Mouse (Mus musculus) brain, adult 2 months (tissue): ENCODE measurements at regions not wholly inside any gene's neighbourhood (a gene's known extent, or its start where the extent isn't known, plus 50 kb on each side); places are given as distances from the start of the nearest gene placed in this dataset.

Experiments used
- DNase-seq: peaks from one replicate; pipeline ENCODE4 v3.0.0; 2011; ENCODE audit warnings: low read depth, low spot score

DNA sequence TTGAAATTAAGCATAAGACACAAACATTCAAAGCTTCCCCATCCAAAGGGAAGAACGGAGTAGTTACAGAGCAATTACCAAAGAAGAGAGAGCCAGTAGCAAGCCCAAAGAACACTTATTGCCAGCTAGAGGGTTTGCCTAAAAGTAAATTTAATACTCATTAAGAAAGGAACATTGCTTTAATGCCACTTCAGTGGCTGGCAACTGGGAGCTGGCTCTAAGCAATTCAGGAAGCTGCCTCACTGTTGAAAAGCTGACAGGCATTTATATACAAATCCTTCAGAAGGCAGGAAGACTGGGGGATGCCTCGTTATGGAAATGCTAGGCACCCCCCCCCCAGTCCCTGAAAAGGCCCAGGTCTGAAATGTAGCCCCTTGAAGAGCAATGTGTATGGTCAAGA, 310.6 kb upstream of the Id4 start:
- no peak for DNase-seq

DNA sequence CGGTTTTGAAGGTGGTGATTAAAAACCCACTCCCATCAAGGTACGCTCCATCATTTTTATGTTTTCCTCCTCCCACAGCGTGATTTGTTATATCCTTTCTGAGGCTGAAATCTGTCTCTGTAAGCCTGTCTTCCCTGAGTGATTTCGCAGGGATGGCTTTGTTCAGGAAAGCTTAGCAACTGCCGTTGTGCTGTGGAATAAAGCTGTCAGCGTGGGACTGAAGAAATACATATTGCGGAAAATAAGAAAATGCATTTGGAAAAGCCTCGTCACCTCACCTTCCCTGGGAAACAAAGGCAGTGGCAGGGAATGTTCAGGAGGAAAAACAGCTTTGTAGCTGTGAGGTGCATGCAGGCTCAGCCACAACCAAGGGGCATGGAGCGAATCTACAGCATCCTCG, 310.0 kb upstream of the Id4 start:
- peak; percentile 36 for DNase-seq

DNA sequence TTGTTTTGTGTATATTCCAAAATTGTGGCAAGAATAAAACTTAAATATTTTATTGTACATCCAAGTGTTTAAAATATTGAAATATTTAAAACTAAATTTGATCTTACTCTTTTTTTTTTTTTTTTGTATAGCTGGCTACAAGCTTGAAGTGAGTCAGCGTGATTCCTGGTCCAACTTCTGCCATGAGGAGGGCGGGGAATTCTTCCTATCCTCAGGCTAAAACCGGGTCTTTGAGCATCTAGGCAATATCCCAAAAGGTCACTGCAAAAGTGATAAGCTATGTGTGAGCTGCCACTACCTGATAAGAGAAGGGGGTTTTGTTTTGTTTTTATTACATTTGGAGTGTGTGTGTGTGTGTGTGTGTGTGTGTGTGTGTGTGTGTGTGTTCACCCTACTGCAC, 308.1 kb upstream of the Id4 start:
- DNase-seq, result no peak

DNA sequence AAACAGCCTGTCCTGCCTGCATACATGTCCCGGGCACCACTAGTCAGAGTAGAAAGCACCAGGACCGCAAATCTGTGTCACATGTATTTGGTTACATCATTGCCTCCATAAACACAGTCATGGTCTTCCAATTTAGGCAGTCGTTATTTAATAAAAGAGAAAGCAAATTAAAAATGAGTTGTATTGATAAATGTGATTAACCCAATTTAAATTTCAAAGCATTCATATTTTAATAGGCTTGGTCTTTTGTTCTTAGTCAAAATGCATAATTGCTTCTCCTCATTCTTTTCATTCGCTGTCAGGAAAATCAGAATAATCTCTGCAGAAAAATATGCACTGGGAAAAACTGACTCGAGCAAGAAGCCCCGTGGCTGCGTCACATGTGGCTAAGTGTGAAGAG, 307.3 kb upstream of the Id4 start:
- no peak for DNase-seq

DNA sequence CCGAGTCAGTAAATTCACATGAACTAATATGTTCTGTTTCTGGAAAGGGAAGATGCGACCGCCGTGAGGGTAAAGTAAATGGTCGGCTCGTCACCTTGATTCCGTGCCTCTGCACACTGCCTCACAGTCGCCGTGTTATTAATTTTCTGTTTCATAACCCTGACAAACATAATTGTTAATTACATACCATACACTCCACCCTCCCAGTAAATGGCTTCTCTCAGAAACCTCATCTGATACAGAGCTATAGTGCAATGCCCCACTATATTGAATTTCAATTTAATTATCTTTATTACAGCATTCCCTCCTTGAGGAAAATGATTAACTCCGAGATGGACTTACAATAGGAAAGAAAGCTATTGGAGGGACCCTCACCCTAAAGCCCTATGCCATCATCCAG, 305.5 kb upstream of the Id4 start:
- no peak for DNase-seq

DNA sequence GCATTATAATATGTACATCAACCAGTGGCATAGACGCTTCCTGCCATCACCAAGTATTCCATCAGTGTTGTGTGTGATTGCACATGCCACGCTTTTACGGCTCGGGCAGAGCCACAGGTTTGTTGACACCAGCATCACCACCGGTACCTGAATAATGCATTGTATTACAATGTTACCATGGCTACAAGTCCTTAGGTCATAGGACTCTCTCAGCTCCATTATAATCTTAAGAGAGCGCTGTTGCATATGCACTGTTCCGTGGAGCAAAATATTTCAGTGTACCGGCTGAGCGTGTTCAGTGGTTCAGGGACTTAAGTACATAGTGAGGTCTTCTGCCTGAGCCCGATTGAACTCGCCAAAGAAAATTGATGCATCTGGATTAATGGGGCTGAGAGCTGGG, 303.4 kb upstream of the Id4 start:
- DNase-seq, result no peak

DNA sequence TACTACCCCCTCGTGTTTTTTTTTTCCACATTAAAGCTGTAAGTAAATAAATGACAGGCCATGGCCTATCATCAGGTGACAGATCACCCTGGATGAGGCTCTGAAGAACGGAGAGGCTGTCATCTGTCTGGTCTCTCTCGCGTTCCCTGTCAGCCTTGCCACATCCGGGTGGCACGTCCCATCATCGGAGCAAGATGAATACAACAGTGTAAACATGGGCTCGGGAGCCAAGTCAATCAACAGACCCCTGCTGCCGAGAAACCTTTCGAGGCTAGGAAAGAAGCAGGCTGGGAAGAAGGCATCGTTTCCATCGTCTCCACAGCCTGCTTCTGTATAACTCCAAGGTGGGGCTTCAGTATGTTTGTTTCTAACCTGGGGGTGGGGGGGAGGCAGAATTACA, 286.8 kb upstream of the Id4 start:
- no peak for DNase-seq

DNA sequence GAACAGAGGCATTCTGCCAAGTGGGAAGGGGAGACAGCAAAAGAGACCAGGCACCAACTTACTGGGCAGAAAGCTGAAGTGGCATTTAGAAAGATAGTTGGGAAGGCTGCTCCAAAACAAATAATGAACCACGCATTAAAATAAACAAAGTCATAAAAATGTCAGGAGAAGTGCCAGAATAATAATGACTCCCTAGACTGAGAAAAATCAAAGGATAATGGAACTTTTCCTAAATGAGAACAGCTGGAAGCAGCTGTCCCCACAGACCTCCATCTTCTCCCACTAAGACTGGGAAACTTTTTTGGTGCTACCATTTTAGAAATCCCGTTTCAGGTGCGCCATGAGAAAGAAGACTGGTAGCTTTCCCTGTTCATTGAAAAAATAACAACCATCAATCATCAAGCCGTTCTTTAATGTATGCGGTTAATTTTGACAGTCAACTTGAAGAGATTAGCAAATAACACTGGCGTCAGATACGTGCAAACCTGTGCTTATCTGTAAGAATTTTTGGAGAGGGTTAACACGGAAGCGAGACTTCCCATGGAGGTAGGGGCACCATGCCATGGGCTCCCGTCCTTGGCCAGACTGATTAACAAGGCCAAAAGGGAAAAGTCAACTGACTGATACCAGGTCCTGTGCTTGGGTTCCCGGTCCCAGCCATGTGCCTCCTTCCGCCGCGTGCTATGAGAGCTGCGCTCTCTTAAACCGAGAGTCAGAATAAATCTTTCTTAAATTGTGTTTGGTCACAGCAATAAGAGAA, 286.1 kb upstream of the Id4 start:
- DNase-seq, result no peak

DNA sequence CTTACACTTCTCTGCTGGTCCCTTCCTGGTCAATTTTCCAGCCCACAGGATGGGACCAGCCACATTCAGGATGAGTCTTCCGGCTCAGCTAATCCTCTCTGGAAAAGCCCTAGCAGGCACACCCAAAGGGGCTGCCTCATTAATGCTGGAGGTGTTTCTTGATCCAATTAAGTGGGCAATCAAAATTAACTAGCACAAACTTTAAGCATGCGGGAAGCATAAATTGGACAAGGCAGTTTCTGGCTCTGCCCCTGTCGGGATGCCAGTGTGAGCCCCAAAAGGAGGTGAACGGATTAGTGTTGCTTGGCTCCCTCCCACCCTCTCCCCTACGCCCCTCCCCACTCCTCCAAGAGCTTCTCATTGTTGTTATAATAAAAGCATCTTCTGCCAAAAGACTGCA, 262.5 kb upstream of the Id4 start:
- no peak for DNase-seq

DNA sequence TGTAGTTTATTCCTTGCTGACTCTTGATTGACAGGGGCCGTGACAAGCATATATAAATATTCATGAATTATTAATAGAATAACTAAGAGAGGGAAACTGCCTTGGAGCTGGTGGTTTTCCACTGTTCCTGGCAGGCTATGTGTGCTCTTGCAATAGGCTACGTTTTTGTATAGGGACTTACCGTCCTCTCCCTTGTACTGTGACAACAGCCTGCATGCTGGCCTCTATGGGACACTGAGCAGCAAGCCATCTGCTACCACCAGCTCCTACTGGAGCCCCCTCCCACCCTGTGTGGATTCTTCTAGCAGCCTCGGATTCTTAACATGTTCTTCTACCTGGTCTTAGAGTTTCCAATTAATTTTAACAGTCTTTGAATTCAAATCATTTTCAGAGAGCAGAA, 261.6 kb upstream of the Id4 start:
- no peak for DNase-seq

DNA sequence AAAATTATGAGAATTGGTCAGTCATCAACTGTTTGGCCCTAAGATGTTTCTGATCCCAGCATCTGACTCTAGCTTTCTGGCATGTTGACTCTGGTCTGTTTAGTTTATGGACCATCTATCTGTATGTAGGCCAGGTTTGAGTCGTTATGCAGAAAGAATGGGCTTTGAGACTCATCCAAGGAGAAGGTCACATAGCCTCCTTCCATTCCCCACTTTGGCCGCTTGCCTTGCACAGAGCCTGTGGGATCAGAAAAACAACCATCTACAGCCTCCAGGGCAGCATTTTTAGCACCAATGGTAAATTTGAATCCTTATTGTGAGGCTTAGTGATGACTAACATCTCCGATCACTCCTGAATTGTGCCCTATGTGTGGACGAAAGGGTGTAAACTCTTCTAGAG, 257.9 kb upstream of the Id4 start:
- no peak for DNase-seq

DNA sequence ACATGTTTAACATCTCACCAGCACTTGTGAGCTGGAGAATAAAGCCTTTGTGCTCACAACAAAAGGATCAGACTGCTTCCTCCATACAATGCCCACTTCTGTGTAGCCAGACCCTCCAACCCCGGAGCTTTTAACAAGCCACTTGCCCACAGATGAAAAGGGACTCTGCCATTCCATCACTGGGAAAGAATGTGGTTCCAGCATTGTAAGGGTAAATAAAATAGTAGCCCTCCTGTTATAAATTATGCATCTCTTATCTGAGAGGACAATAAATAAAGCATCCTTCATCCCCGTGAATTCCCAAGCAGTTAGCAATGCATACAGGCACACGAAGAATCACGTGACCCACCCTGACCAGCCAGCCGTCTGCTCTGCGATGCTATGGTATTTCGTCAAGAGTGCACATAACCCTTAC, 247.7 kb upstream of the Id4 start:
- no peak for DNase-seq

DNA sequence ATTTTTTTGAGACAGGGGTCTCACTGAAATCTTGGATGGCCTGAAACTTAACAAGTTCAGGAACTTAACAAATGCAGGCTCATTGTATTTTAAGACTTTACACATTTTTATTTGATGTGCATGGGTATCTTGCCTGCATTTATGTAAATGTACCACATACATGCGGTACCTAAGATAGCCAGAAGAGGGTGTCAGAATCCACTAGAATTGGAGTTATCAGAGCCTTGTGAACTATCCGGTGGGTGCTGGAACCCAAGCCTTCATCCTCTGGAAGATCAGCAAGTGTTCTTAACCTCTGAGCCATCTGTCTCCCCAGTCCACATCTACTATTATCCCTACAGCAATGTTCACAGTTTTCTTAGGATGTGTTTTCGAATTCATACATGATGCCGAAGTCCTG, 245.7 kb upstream of the Id4 start:
- no peak for DNase-seq

DNA sequence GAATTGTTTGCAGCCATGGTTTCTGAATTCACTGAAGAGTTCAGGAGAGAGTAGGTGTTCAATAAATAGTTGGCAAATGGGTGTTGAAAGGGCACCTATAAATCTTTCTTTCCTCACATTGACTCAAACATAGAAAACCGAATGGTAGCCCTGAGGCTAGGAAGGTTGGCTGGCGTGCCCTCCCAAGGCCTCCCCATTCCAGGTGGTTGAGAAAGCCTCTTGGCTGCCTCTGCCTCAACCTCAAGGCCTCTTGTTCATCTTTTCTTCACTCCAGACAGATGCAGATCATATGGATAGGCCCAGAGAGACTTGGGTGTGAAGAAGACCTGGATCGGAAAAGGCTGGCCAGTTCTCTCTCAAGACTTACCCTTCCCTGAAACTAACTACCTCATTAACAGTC, 245.0 kb upstream of the Id4 start:
- DNase-seq, result no peak

DNA sequence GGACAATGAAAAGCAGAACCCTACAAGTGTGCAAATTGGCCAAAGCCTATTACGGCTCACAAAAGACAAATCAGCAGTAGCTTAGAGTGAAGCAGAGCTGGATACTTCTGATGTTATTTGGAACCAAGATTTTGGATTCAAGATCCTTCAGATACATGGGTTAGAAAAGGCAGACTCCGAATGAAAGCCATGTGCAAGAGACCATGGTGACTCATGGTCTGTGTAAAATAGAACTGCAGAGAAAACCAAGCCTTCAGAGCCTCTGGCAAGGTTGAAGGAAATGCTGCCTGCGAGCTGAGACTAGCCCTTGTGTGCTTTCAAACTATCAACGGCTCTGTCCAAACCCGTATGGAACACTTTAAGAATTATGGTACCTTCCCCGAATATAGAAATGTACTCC, 244.4 kb upstream of the Id4 start:
- DNase-seq, result no peak

DNA sequence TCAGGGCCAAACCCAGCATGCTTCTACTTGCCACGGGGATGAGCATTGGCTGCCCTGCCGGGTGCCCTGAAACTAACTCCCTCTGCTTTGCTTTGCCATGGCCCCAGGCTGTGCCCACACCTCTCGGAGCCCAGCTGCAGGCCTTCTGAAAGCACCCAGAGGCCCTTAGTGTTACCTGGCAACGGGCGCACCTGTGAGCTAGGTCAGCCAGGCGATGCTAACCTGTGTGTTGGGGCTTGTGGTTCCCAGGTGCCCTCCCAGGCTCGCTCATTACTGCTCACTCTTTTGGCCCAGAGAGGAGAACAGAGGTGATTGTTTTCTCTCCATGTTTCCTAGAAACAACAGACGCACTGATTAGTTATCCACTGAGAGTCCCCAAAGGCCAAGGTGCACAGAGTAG, 243.4 kb upstream of the Id4 start:
- DNase-seq, result no peak

DNA sequence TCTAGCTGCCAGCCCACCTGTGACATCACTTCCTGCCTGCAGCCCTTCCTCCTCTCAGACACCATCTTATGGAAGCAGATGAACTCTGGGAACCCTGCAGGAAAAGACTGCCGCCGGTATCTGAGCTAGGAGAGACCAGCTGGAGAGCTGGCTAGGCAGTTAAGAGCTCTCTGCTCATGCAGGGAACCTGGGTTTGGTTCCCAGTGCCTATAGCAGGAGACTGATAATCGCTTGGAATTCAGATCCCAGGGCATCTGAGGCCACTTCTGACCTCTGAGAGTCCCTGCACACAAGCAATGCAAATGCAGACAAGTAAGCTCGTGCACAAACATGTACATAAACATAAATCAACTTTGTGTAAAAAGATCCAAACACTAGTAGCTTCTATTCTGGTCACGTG, 242.4 kb upstream of the Id4 start:
- no peak for DNase-seq

DNA sequence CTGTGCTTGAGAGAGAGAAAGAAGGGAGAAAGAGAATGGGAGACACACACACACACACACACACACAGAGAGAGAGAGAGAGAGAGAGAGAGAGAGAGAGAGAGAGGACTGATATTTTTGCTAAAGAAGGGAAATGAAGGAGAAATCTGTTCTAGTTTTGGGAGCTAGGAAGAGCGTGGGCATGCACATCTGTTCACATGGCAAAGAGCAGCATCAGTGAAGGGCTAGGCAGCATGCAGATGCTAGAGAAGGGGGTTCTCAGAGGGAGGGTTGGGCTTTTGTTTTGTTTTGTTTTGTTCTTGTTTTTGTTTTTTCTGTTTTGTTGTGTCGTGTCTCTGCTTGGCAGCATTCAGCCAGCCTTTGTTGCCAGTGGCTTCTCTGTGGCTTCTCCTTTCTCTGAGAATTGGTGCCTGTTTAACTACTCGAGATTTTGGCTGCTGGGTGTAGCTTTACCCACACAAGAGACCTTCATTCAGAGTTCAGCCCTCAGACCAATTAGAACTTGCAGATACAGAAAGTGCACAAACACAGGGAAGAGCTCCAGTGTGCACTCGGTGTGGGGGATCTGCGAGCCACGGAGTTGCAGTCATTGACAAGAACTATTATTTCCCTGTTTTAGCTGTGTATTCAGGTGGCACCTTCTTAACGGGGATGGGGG, 237.9 kb upstream of the Id4 start:
- peak; percentile 54 for DNase-seq

DNA sequence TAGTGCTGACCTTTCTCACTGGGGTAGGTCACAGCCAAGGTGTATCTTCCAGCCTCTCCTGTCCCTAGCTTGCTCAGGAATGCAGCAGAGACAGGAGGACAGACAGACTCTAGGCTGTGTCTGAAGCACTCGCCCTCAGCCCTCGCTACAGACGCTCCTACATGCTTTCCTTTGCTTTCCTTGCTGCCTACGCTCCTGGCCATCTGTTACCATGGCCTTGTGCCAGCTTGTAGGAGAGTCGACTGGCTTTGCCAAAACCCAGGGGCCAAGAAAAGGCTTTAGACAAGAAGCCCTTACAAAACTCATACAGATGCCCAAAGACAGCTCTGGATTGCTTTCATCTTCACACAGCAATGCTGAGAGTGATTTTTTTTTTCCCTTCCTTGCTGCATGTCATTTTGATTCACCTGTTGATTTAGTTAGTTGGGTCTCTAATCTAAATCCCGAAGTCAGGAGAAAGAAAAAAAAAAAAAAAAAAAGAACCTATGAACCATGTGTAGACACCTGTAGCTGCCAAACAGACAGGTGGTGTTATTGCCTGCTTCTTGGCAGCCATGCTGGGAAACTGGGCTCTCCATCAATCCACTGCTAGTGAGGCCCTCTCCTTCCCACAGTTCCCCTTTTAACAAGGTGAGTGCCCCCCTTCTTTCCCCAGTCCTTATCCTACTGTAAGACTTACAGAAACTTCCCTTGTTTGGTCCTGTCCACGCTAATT, 233.1 kb upstream of the Id4 start:
- peak; percentile 95 for DNase-seq

DNA sequence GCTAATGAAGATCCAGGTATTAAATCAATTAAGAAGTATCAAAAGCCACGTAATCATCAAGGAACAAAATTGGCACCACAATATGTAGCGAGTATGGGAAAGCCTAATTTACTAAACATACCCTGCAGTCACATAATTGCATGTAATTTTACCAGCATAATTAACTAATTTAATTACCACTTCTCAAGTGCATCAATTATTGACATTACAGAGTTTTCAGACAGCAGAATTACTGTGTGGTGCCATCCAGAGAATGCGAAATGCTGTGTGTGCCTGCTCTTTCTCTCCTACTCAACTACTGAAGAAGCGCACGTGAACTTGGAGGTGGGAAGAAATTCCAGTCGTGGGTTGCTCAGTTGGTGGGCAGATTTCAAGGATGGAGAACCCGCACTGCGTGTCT, 229.5 kb upstream of the Id4 start:
- no peak for DNase-seq

DNA sequence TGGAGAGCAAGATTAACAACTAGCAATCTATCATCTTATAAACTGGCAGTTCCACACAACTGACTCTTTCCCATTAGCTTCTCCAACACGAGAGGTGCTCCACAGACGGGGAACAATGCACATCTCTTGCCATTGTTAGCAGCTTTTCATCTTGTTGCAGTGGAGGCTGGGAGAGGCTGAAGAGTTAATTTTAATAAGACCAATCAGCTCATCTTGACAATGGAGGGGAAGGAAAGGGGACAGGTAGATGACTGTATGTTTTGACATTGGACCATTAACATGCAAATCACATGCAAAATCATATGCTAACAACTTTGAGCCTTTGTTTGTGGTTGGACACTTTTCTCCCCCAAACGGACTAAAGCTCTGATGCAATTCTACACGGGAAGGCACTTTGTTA, 218.9 kb upstream of the Id4 start:
- DNase-seq, result no peak

DNA sequence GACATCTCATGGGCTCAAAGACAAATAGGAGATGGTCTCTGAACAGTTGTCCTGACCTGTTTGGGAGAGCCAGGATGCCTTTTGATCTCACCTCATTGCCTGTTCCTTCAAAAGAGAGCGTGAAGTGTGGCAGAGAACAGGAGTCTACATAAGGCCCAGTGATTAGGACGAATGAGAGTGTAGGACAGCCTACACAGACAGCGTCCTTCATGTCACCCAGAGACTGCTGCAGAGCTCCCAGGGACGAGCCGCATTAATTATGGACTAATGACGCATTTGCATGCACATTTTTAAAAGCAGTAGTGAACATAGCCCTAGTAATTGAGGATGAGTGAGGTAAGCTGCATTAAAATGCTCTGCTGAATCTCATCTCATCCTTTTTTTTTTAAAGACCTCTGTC, 218.5 kb upstream of the Id4 start:
- DNase-seq, result no peak

DNA sequence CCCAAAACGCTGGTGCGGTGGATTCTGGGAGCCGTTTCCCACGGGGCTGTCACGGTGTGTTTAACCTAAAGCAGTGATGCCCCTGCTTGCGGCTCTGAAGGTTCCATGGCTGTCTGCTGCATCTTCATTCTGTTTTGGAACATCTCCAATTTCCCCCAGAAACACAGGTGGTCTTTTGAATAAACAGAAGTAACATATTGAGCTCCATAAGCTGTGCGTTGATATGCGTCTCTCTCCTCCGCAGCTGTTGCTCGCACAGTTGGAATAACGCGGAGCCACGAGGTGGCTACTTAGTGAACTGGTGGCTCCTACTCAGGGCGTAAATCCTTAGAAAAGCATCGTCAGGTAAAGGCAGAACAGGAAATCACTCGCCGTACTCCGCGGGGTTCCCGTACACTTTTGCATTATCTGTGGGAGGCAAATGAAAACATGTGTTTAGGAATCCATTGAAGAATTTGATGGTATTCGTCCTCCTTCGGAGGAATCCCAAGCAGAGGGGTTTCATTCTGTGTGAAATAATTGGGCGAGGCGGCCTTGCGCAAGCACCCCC, 214.8 kb upstream of the Id4 start:
- DNase-seq, result no peak
